Mouse (Mus musculus) retina, postnatal 7 days (tissue): ENCODE results near the gene Kel.

ENCODE experiments used
- DNase-seq: peaks from one replicate; pipeline ENCODE4 v3.0.0-alpha.2; 2012; ENCODE audit warnings: low read depth, low spot score

The Kel gene

GRCm38 (mm10) chr6:41704123-41704522 lies at the start of gene Kel:
Gene Kel, minus strand, starts transcription at chr6:41704339.
- DNase-seq: no peak

- DNase-seq: no peak
Measured at GRCm38 (mm10) chr6:41744664-41745392, 40.7 kb upstream of the Kel start.

- DNase-seq: no peak
Measured at GRCm38 (mm10) chr6:41741101-41741500, 37.0 kb upstream of the Kel start.

- DNase-seq: no peak
Measured at GRCm38 (mm10) chr6:41734719-41735470, 30.8 kb upstream of the Kel start.

GRCm38 (mm10) chr6:41727989-41728609 lies 24.0 kb upstream of the Kel start:
- no peak for DNase-seq

GRCm38 (mm10) chr6:41721430-41721829 lies 17.3 kb upstream of the Kel start:
- DNase-seq: no peak

- no peak for DNase-seq
Measured at GRCm38 (mm10) chr6:41710281-41710680, 6.1 kb upstream of the Kel start.

GRCm38 (mm10) chr6:41706275-41706674 lies 2.1 kb upstream of the Kel start:
- DNase-seq: no peak

GRCm38 (mm10) chr6:41702928-41703327 lies 1.2 kb downstream of the Kel start:
- DNase-seq: no peak

- no peak for DNase-seq
Measured at GRCm38 (mm10) chr6:41701245-41701644, 2.9 kb downstream of the Kel start.

- no peak for DNase-seq
Measured at GRCm38 (mm10) chr6:41694407-41694806, 9.7 kb downstream of the Kel start.

- no peak for DNase-seq
Measured at GRCm38 (mm10) chr6:41692200-41692599, 11.9 kb downstream of the Kel start.

GRCm38 (mm10) chr6:41685596-41685995 lies 18.5 kb downstream of the Kel start:
- no peak for DNase-seq

GRCm38 (mm10) chr6:41684911-41685310 lies 19.2 kb downstream of the Kel start:
- no peak for DNase-seq

- no peak for DNase-seq
Measured at GRCm38 (mm10) chr6:41684131-41684530, 20.0 kb downstream of the Kel start, which contains the start of gene Llcfc1. Gene Llcfc1, plus strand, starts transcription at chr6:41684431.

GRCm38 (mm10) chr6:41681656-41682055 lies 22.5 kb downstream of the Kel start:
- DNase-seq: no peak

GRCm38 (mm10) chr6:41680669-41681068 lies 23.5 kb downstream of the Kel start, which contains the start of gene Trpv5:
Gene Trpv5, minus strand, starts transcription at chr6:41680769.
- no peak for DNase-seq

- no peak for DNase-seq
Measured at GRCm38 (mm10) chr6:41676530-41676929, 27.6 kb downstream of the Kel start.

GRCm38 (mm10) chr6:41662320-41662719 lies 41.8 kb downstream of the Kel start:
- no peak for DNase-seq

GRCm38 (mm10) chr6:41658487-41658886 lies 45.7 kb downstream of the Kel start:
- DNase-seq: no peak

GRCm38 (mm10) chr6:41654648-41655047 lies 49.5 kb downstream of the Kel start:
- no peak for DNase-seq

- no peak for DNase-seq
Measured at GRCm38 (mm10) chr6:41653173-41653572, 51.0 kb downstream of the Kel start.
